Mouse (Mus musculus): ENCODE results near the gene Hapln4.

DNA sequence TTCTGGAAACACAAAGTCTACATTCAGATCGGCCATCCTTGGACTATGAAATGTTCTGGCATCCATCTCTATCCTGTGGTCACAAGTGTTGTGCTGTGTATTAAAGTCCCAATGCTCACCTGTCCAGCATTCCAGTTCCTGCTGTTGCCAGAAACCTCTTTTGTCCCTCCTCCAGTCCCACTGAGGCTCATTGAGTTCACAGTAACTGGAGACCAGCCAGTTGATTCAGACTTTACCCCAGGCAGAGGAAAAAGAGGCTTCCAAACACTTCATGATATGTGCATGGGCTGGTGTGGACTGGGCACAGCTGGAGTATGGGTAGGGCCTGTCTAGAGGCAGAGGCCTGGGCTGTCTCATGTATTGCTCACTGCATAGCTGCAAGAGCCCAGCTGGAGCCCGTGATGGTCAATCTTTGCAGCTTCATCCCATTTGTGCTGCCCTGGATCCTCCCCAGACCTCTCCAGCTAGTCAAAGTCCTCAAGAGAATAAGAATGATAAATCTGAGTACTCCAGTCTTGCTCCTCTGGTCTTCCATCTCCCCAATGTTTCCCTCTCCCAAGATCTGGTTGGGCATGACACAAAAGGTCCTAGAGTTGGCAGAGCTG lies 11.3 kb upstream of the Hapln4 start:
- no peak for TF ChIP-seq POLR2A (IDR thresholded peaks at IDR 0.05; ENCODE audit: insufficient read depth, low read depth, low read length)
- no peak for TF ChIP-seq CTCF (IDR thresholded peaks at IDR 0.05; ENCODE audit: insufficient read depth, low read depth, low read length)

Data from olfactory bulb, adult 2 months (tissue).